Mouse (Mus musculus): ENCODE data around the gene Nwd2. TPM values are rescaled to one million over a fixed set of nuclear protein-coding genes. Genes with fewer than 3 reads are reported as not detected.

Gene Nwd2
- polyA plus RNA-seq (2014; fragmentation: Nextera tagmentation; extraction: Ambion mirVana) = 0.81 and 0.99 TPM in 2 replicates

DNA sequence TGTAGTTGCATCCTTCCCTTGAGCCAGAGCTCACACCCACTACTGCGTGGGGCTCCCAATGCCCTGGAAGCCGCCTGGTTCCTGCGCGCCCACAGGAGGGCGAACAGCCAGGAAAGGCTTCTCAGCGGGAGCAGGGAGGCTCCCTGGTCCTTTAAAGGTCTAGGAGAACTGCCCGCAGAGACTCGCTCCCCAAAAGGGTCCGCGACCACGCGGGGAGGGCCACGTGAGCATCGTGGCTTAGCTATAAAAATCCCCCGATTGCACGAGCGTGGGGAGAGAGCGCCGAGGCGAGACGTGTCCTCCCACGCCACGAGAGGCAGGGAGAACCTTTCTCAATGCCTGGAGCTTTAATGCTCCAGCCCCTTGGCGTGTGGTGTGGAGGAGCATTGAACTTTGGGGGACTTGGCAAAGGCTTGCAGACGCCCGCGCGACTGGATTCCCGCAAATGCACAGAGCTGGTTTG lies at the start of gene Nwd2:
TSS of gene Nwd2 (plus strand) at position 33 of the 463 bp plus-strand sequence.
- no peaks in the 10 kb centered on the region for H3K9me3 ChIP-seq (ENCODE audit: control insufficient read depth, low read length)
- H3K27ac ChIP-seq (ENCODE audit: low read depth, low read length) = no peak within 1 kb of the TSS
- H3K9ac ChIP-seq (ENCODE audit: low read depth, low read length) = peak within 1 kb of the TSS; percentile 50; the same call in 1 of the 2 replicates
- ATAC-seq (ENCODE audit: low FRiP score, low TSS enrichment) = peak; percentile 46
- H3K4me1 ChIP-seq (ENCODE audit: control insufficient read depth, insufficient read depth, low read length) = no peaks in the 10 kb centered on the region
- 1% methylated on average over 29 of the region's 29 CpGs for WGBS
- peaks cover 43% of the 10 kb centered on the region for H3K27me3 ChIP-seq (ENCODE audit: control insufficient read depth, insufficient read depth, low read length)
- H3K4me2 ChIP-seq (replicated peaks; ENCODE audit: low read depth, low read length) = peak within 1 kb of the TSS; percentile 90
- peak within 1 kb of the TSS; percentile 56 for H3K4me3 ChIP-seq (ENCODE audit: low read length)
- no peaks in the 10 kb centered on the region for H3K36me3 ChIP-seq (ENCODE audit: control insufficient read depth, insufficient read depth, low read length)

- H3K27ac ChIP-seq (ENCODE audit: low read depth, low read length) = no peak overlapping the region
- no peak overlapping the region for H3K4me3 ChIP-seq (ENCODE audit: low read length)
- no peaks in the 10 kb centered on the region for H3K36me3 ChIP-seq (ENCODE audit: control insufficient read depth, insufficient read depth, low read length)
- no peaks in the 10 kb centered on the region for H3K27me3 ChIP-seq (ENCODE audit: control insufficient read depth, insufficient read depth, low read length)
- ATAC-seq (ENCODE audit: low FRiP score, low TSS enrichment) = no peak
- no peaks in the 10 kb centered on the region for H3K9me3 ChIP-seq (ENCODE audit: control insufficient read depth, low read length)
- no peaks in the 10 kb centered on the region for H3K4me1 ChIP-seq (ENCODE audit: control insufficient read depth, insufficient read depth, low read length)
- no peak overlapping the region for H3K4me2 ChIP-seq (replicated peaks; ENCODE audit: low read depth, low read length)
- H3K9ac ChIP-seq (ENCODE audit: low read depth, low read length) = no peak overlapping the region
- WGBS = 54% methylated on average over 2 of the region's 2 CpGs
These were observed 41.5 kb upstream of the Nwd2 start for GRCm38 (mm10) chr5:63607447-63607846.

- H3K9me3 ChIP-seq (ENCODE audit: control insufficient read depth, low read length) = no peaks in the 10 kb centered on the region
- no peak overlapping the region for H3K27ac ChIP-seq (ENCODE audit: low read depth, low read length)
- 70% methylated on average over 3 of the region's 3 CpGs for WGBS
These were observed 31.9 kb upstream of the Nwd2 start for GRCm38 (mm10) chr5:63616792-63617668.

GRCm38 (mm10) chr5:63624123-63624522 lies 24.8 kb upstream of the Nwd2 start:
- no peak for ATAC-seq (ENCODE audit: low FRiP score, low TSS enrichment)
- no peak overlapping the region for H3K4me3 ChIP-seq (ENCODE audit: low read length)
- 67% methylated on average over 3 of the region's 3 CpGs for WGBS
- H3K4me1 ChIP-seq (ENCODE audit: control insufficient read depth, insufficient read depth, low read length) = no peaks in the 10 kb centered on the region
- H3K9me3 ChIP-seq (ENCODE audit: control insufficient read depth, low read length) = no peaks in the 10 kb centered on the region
- H3K9ac ChIP-seq (ENCODE audit: low read depth, low read length) = no peak overlapping the region
- H3K4me2 ChIP-seq (replicated peaks; ENCODE audit: low read depth, low read length) = no peak overlapping the region
- no peaks in the 10 kb centered on the region for H3K27me3 ChIP-seq (ENCODE audit: control insufficient read depth, insufficient read depth, low read length)
- no peaks in the 10 kb centered on the region for H3K36me3 ChIP-seq (ENCODE audit: control insufficient read depth, insufficient read depth, low read length)
- H3K27ac ChIP-seq (ENCODE audit: low read depth, low read length) = no peak overlapping the region

More at GRCm38 (mm10) chr5:63616792-63617668, 31.9 kb upstream of the Nwd2 start:
- H3K4me2 ChIP-seq (replicated peaks; ENCODE audit: low read depth, low read length) = no peak overlapping the region
- no peak overlapping the region for H3K4me3 ChIP-seq (ENCODE audit: low read length)
- no peaks in the 10 kb centered on the region for H3K4me1 ChIP-seq (ENCODE audit: control insufficient read depth, insufficient read depth, low read length)
- no peak for ATAC-seq (ENCODE audit: low FRiP score, low TSS enrichment)
- H3K36me3 ChIP-seq (ENCODE audit: control insufficient read depth, insufficient read depth, low read length) = no peaks in the 10 kb centered on the region
- H3K27me3 ChIP-seq (ENCODE audit: control insufficient read depth, insufficient read depth, low read length) = no peaks in the 10 kb centered on the region
- H3K9ac ChIP-seq (ENCODE audit: low read depth, low read length) = no peak overlapping the region

DNA sequence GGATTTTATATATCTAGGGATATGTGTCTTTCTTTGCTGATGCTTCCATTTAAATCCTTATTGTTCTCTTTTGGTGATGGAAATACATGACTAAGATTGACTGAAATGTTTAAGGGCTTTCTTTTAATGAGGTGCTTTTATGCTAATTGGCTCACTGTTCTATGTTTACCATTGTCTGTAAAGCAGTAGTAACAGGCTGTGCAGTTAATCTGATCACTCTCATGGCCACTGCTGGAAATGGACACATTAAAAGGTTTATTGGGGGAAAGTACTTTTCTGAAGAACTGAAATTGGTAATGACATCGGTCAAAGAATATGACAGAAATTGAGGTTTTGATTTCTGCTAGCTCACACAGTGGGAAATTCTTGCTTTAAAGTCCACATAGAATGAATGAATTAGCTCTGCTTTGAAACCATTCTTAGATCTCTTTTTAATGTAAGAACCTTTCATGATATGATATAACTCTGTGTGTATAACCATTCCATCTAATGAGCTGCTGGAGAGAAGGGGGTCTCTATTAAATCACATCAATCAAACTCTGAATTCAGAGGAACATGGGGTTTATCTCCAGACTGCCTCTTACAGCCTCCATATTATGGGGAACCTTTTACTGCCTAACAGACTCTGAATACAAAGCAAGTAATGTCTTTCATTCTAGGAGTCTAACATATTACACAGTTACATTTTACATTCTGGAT lies 20.9 kb upstream of the Nwd2 start:
- Histone ChIP-seq H3K4me2 (replicated peaks; ENCODE audit: low read depth, low read length) (no peak overlapping the region), H3K4me3 (ENCODE audit: low read length) (no peak overlapping the region), H3K27me3 (ENCODE audit: control insufficient read depth, insufficient read depth, low read length) (no peaks in the 10 kb centered on the region), H3K27ac (ENCODE audit: low read depth, low read length) (no peak overlapping the region), H3K9ac (ENCODE audit: low read depth, low read length) (no peak overlapping the region), H3K4me1 (ENCODE audit: control insufficient read depth, insufficient read depth, low read length) (no peaks in the 10 kb centered on the region), H3K9me3 (ENCODE audit: control insufficient read depth, low read length) (no peaks in the 10 kb centered on the region), H3K36me3 (ENCODE audit: control insufficient read depth, insufficient read depth, low read length) (no peaks in the 10 kb centered on the region)
- WGBS = 93% methylated on average over 1 of the region's 1 CpGs
- no peak for ATAC-seq (ENCODE audit: low FRiP score, low TSS enrichment)

DNA sequence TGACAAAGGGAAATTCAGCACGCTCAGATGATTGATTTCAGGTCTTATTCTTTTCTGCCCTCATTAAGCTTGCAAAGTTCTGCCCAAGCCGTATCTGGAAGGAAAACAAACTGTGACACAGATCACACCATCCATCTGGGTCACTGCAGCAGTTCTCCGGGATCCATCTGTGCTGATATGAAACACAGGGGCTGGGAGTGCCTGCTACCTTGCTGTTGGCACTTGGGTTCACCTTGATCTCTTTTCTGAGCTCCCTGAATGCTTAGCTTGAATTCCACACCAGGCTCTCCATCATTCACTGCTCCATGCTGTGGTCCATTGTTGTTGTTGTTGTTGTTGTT lies 20.4 kb upstream of the Nwd2 start:
- Histone ChIP-seq H3K27ac (ENCODE audit: low read depth, low read length) (no peak overlapping the region), H3K36me3 (ENCODE audit: control insufficient read depth, insufficient read depth, low read length) (no peaks in the 10 kb centered on the region), H3K9ac (ENCODE audit: low read depth, low read length) (no peak overlapping the region), H3K9me3 (ENCODE audit: control insufficient read depth, low read length) (no peaks in the 10 kb centered on the region), H3K4me2 (replicated peaks; ENCODE audit: low read depth, low read length) (no peak overlapping the region), H3K27me3 (ENCODE audit: control insufficient read depth, insufficient read depth, low read length) (no peaks in the 10 kb centered on the region), H3K4me1 (ENCODE audit: control insufficient read depth, insufficient read depth, low read length) (no peaks in the 10 kb centered on the region), H3K4me3 (ENCODE audit: low read length) (no peak overlapping the region)
- WGBS = 55% methylated on average over 3 of the region's 3 CpGs
- ATAC-seq (ENCODE audit: low FRiP score, low TSS enrichment) = no peak

DNA sequence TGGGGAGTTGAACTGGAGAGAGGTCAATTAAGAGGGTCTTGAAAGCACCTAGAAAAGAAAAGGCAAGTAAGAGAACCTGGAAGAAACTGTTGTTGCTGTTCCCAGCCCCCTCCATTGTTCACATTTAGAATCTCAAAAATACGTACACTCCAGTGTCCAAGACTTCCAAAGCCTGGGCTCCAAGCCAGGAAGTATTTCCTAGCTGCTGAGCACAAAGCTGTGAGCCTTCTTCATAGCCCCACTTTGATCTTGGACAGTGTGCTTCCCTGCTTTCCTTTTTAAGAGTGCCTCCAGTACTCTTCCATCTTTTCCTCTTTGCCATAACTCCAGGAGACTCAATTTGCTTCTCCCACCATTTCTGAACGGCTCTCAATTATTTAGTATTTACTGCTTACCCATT lies 14.3 kb upstream of the Nwd2 start:
- no peak for ATAC-seq (ENCODE audit: low FRiP score, low TSS enrichment)
- Histone ChIP-seq H3K9ac (ENCODE audit: low read depth, low read length) (no peak overlapping the region), H3K4me3 (ENCODE audit: low read length) (no peak overlapping the region), H3K27me3 (ENCODE audit: control insufficient read depth, insufficient read depth, low read length) (no peaks in the 10 kb centered on the region), H3K4me2 (replicated peaks; ENCODE audit: low read depth, low read length) (no peak overlapping the region), H3K4me1 (ENCODE audit: control insufficient read depth, insufficient read depth, low read length) (no peaks in the 10 kb centered on the region), H3K27ac (ENCODE audit: low read depth, low read length) (no peak overlapping the region), H3K9me3 (ENCODE audit: control insufficient read depth, low read length) (no peaks in the 10 kb centered on the region), H3K36me3 (ENCODE audit: control insufficient read depth, insufficient read depth, low read length) (no peaks in the 10 kb centered on the region)
- 54% methylated on average over 2 of the region's 2 CpGs for WGBS

GRCm38 (mm10) chr5:63648187-63648586 lies 715 bp upstream of the Nwd2 start:
- Histone ChIP-seq H3K9me3 (ENCODE audit: control insufficient read depth, low read length) (no peaks in the 10 kb centered on the region), H3K4me2 (replicated peaks; ENCODE audit: low read depth, low read length) (no peak overlapping the region), H3K27me3 (ENCODE audit: control insufficient read depth, insufficient read depth, low read length) (peaks cover 43% of the 10 kb centered on the region), H3K4me3 (ENCODE audit: low read length) (no peak overlapping the region), H3K9ac (ENCODE audit: low read depth, low read length) (no peak overlapping the region), H3K36me3 (ENCODE audit: control insufficient read depth, insufficient read depth, low read length) (no peaks in the 10 kb centered on the region), H3K4me1 (ENCODE audit: control insufficient read depth, insufficient read depth, low read length) (no peaks in the 10 kb centered on the region), H3K27ac (ENCODE audit: low read depth, low read length) (no peak overlapping the region)
- 22% methylated on average over 2 of the region's 2 CpGs for WGBS
- 0 out of 2 replicates have a peak, but pooled peaks have one; percentile 33 for ATAC-seq (ENCODE audit: low FRiP score, low TSS enrichment)
